Mouse (Mus musculus) regulatory T cell (primary cell): ENCODE data around the gene Irf2.

ENCODE experiments used
- in situ Hi-C: fragments of 300-600 bp; cut with MboI, MseI; formaldehyde crosslinking; loops from one replicate; pipeline ENCODE4 v1.15.1; 2025; ENCODE audit warnings: high pct_unique_total_duplicates

Irf2 gene

GRCm38 (mm10) chr8:46840390-46840789 is 100.9 kb downstream of the Irf2 start:
- in situ Hi-C loops: no loop called here

GRCm38 (mm10) chr8:46840791-46841190 is 101.3 kb downstream of the Irf2 start:
- in situ Hi-C loops: no loop called here

GRCm38 (mm10) chr8:46842676-46843181 is 103.2 kb downstream of the Irf2 start:
- in situ Hi-C loops: no loop called here

GRCm38 (mm10) chr8:46843855-46844254 is 104.3 kb downstream of the Irf2 start:
- in situ Hi-C loops: no loop called here

GRCm38 (mm10) chr8:46844371-46844973 is 104.9 kb downstream of the Irf2 start:
- in situ Hi-C loops: no loop called here

- in situ Hi-C loops: loop anchor here (5.0 kb wide), 1 partner anchor 88 kb away; no protein-coding TSS in a partner anchor
Observed at GRCm38 (mm10) chr8:46844974-46845774, 105.6 kb downstream of the Irf2 start.

- in situ Hi-C loops: loop anchor here (5.0 kb wide), 1 partner anchor 89 kb away; no protein-coding TSS in a partner anchor
Observed at GRCm38 (mm10) chr8:46845891-46846290, 106.4 kb downstream of the Irf2 start.

GRCm38 (mm10) chr8:46846893-46847292 is 107.4 kb downstream of the Irf2 start:
- in situ Hi-C loops: loop anchor here (5.0 kb wide), 1 partner anchor 90 kb away; no protein-coding TSS in a partner anchor

- in situ Hi-C loops: loop anchor here (5.0 kb wide), 1 partner anchor 91 kb away; no protein-coding TSS in a partner anchor
Observed at GRCm38 (mm10) chr8:46848011-46848641, 108.6 kb downstream of the Irf2 start.

GRCm38 (mm10) chr8:46848931-46849330 is 109.4 kb downstream of the Irf2 start:
- in situ Hi-C loops: loop anchor here (5.0 kb wide), 1 partner anchor 92 kb away; no protein-coding TSS in a partner anchor

GRCm38 (mm10) chr8:46849458-46849857 is 109.9 kb downstream of the Irf2 start:
- in situ Hi-C loops: loop anchor here (5.0 kb wide), 1 partner anchor 92 kb away; no protein-coding TSS in a partner anchor

GRCm38 (mm10) chr8:46850258-46850897 is 110.8 kb downstream of the Irf2 start:
- in situ Hi-C loops: no loop called here

GRCm38 (mm10) chr8:46851560-46851959 is 112.0 kb downstream of the Irf2 start:
- in situ Hi-C loops: no loop called here

- in situ Hi-C loops: no loop called here
Observed at GRCm38 (mm10) chr8:46852377-46852776, 112.8 kb downstream of the Irf2 start.

- in situ Hi-C loops: no loop called here
Observed at GRCm38 (mm10) chr8:46859164-46859846, 119.8 kb downstream of the Irf2 start.

- in situ Hi-C loops: no loop called here
Observed at GRCm38 (mm10) chr8:46859847-46860167, 120.3 kb downstream of the Irf2 start.

GRCm38 (mm10) chr8:46862508-46862907 is 123.0 kb downstream of the Irf2 start:
- in situ Hi-C loops: no loop called here

- in situ Hi-C loops: no loop called here
Observed at GRCm38 (mm10) chr8:46865428-46865827, 125.9 kb downstream of the Irf2 start.

GRCm38 (mm10) chr8:46867440-46867839 is 127.9 kb downstream of the Irf2 start:
- in situ Hi-C loops: no loop called here

GRCm38 (mm10) chr8:46868346-46869065 is 129.0 kb downstream of the Irf2 start:
- in situ Hi-C loops: no loop called here
